Mouse (Mus musculus) heart, embryonic 12.5 days (tissue): ENCODE measurements around the gene Abcc10. TPM values are rescaled to one million over a fixed set of nuclear protein-coding genes. Genes with fewer than 3 reads are reported as not detected.

Experiments
- ATAC-seq: fragments of 200-750 bp; cut with Nextera tagmentation; 2 replicates; pipeline ENCODE4 v1.8.0; 2017; ENCODE audit warnings: moderate TSS enrichment, moderate library complexity; ENCODE audit not compliant: insufficient number of reproducible peaks, low FRiP score
- H3K27ac ChIP-seq: fragments of 300-500 bp; sonication (generic); 2 replicates; pipeline ENCODE4 v1.5.1; 2016; ENCODE audit warnings: mild to moderate bottlenecking, moderate library complexity; ENCODE audit not compliant: poor library complexity, severe bottlenecking
- H3K27me3 ChIP-seq: fragments of 300-500 bp; sonication (generic); replicated peaks from 2 replicates; pipeline ENCODE4 v1.6.1; 2016; ENCODE audit warnings: mild to moderate bottlenecking, moderate library complexity
- H3K36me3 ChIP-seq: fragments of 300-500 bp; sonication (generic); 2 replicates; pipeline ENCODE4 v1.6.1; 2016; ENCODE audit warnings: mild to moderate bottlenecking, moderate library complexity
- H3K4me1 ChIP-seq: fragments of 300-500 bp; sonication (generic); replicated peaks from 2 replicates; pipeline ENCODE4 v1.6.1; 2016; ENCODE audit warnings: mild to moderate bottlenecking
- H3K4me2 ChIP-seq: fragments of 300-500 bp; sonication (generic); 2 replicates; pipeline ENCODE4 v1.6.1; 2016; ENCODE audit warnings: mild to moderate bottlenecking, moderate library complexity
- H3K4me3 ChIP-seq: fragments of 300-500 bp; sonication (generic); 2 replicates; pipeline ENCODE4 v1.5.1; 2016; ENCODE audit warnings: mild to moderate bottlenecking
- H3K9ac ChIP-seq: fragments of 300-500 bp; sonication (generic); 2 replicates; pipeline ENCODE4 v1.6.1; 2016; ENCODE audit warnings: mild to moderate bottlenecking, moderate library complexity
- H3K9me3 ChIP-seq: fragments of 300-500 bp; sonication (generic); replicated peaks from 2 replicates; pipeline ENCODE4 v1.6.1; 2016; ENCODE audit warnings: mild to moderate bottlenecking, moderate library complexity
- WGBS: fragments of 180-500 bp; shearing (Covaris S2); methylation state at CpG from one replicate; pipeline ENCODE4 v1.1.7; 2016; 5-methylcytosine and 5-hydroxymethylcytosine counted together
- polyA plus RNA-seq: library from polyadenylated mRNA; unstranded; fragments of >200 nt; fragmentation: Nextera tagmentation; extraction: Ambion mirVana; gene quantifications from 2 replicates; pipeline ENCODE4 v1.2.1, GENCODE M21; 2016

Gene Abcc10
- 7.2 and 7.3 TPM in 2 replicates for polyA plus RNA-seq

- Histone ChIP-seq H3K4me1 (peaks cover 7% of the 10 kb centered on the region), H3K9me3 (no peaks in the 10 kb centered on the region), H3K36me3 (peaks cover 16% of the 10 kb centered on the region), H3K4me2 (peak within 1 kb of the TSS; percentile 81), H3K4me3 (peak within 1 kb of the TSS; percentile 69), H3K27me3 (no peaks in the 10 kb centered on the region), H3K9ac (peak within 1 kb of the TSS; percentile 82), H3K27ac (peak within 1 kb of the TSS; percentile 93)
- peak; percentile 97 for ATAC-seq
- 0% methylated on average over 40 of the region's 40 CpGs for WGBS
Measured at GRCm38 (mm10) chr17:46327906-46328534, at the start of gene Abcc10. Gene Abcc10, minus strand, starts transcription at chr17:46328352.

DNA sequence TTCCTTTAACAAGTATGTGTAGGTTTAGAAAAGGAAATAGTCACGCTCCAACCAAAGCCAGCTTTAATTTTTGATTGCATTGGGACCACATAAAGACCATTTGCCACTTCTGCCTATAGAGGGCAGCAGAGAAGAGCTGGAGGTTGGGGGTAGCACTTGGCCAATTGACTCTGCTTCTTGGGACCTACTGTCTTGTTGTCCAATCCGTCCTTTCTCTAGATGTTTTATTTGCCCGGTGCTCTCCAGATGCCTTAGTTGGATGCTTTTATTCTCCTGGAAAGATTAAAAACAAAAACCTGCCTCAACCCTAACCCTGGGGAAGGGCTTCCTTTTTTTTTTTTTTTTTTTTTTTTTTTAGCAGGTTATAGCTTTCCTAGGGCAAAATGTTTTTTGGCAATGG lies 43.6 kb upstream of the Abcc10 start:
- Histone ChIP-seq H3K4me3 (no peak overlapping the region), H3K36me3 (no peaks in the 10 kb centered on the region), H3K27ac (no peak overlapping the region), H3K9ac (no peak overlapping the region), H3K27me3 (no peaks in the 10 kb centered on the region), H3K9me3 (peaks cover 8% of the 10 kb centered on the region; the same call in 1 of the 2 replicates), H3K4me1 (no peaks in the 10 kb centered on the region), H3K4me2 (no peak overlapping the region)
- 57% methylated on average over 3 of the region's 3 CpGs for WGBS
- no peak for ATAC-seq

DNA sequence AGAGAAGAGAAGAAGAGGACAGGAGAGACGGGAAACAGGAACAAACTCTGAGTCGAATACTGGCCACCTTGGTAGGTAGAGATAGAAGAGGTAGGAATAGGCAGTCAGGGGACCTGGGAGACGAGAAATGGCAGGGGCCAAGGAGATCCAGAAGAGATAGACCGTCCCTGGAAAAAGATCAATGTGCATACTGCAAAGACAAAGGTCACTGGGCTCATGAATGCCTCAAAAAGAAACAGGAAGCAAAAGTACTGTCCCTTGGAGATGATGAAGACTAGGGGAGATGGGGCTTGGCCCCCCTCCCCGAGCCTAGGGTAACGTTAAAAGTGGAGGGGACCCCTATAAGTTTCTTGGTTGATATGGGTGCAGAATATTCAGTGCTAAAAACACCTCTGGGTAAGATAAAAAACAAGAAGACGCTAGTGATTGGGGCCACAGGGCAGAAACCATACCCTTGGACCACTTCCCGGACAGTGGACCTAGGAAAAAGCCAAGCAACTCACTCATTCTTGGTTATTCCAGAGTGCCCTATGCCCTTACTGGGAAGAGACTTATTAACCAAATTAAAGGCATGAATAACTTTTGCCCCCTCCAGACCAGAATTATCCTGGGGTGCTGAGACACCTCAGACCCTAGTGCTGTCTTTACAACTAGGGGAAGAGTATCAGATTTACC lies 23.0 kb upstream of the Abcc10 start:
- Histone ChIP-seq H3K4me1 (no peaks in the 10 kb centered on the region), H3K36me3 (no peaks in the 10 kb centered on the region), H3K9me3 (peaks cover 31% of the 10 kb centered on the region), H3K9ac (no peak overlapping the region), H3K4me3 (no peak overlapping the region), H3K27ac (no peak overlapping the region), H3K27me3 (no peaks in the 10 kb centered on the region), H3K4me2 (no peak overlapping the region)
- ATAC-seq: no peak
- 73% methylated on average over 8 of the region's 8 CpGs for WGBS

GRCm38 (mm10) chr17:46341208-46341607 lies 13.1 kb upstream of the Abcc10 start:
- H3K27ac ChIP-seq: no peak overlapping the region
- ATAC-seq: no peak
- no peaks in the 10 kb centered on the region for H3K27me3 ChIP-seq
- no peak overlapping the region for H3K9ac ChIP-seq
- H3K36me3 ChIP-seq: no peaks in the 10 kb centered on the region
- no peak overlapping the region for H3K4me3 ChIP-seq
- no peaks in the 10 kb centered on the region for H3K4me1 ChIP-seq
- H3K9me3 ChIP-seq: peaks cover 27% of the 10 kb centered on the region
- H3K4me2 ChIP-seq: no peak overlapping the region
- WGBS: 54% methylated on average over 7 of the region's 7 CpGs

- ATAC-seq: no peak
Measured at GRCm38 (mm10) chr17:46336475-46336874, 8.3 kb upstream of the Abcc10 start.

GRCm38 (mm10) chr17:46328723-46329122 lies 571 bp upstream of the Abcc10 start:
- peaks cover 7% of the 10 kb centered on the region for H3K4me1 ChIP-seq
- peaks cover 9% of the 10 kb centered on the region; the same call in 1 of the 2 replicates for H3K36me3 ChIP-seq
- 70% methylated on average over 6 of the region's 6 CpGs for WGBS
- H3K27ac ChIP-seq: no peak overlapping the region
- H3K4me3 ChIP-seq: no peak overlapping the region
- H3K9ac ChIP-seq: no peak overlapping the region
- no peak for ATAC-seq
- no peaks in the 10 kb centered on the region for H3K27me3 ChIP-seq
- H3K9me3 ChIP-seq: peaks cover 3% of the 10 kb centered on the region; the same call in 1 of the 2 replicates
- peak overlapping the region; percentile 81 for H3K4me2 ChIP-seq

More at GRCm38 (mm10) chr17:46336475-46336874, 8.3 kb upstream of the Abcc10 start:
- Histone ChIP-seq H3K4me1 (no peaks in the 10 kb centered on the region), H3K9me3 (peaks cover 3% of the 10 kb centered on the region; the same call in 1 of the 2 replicates), H3K4me2 (no peak overlapping the region), H3K36me3 (no peaks in the 10 kb centered on the region), H3K27ac (no peak overlapping the region), H3K27me3 (no peaks in the 10 kb centered on the region), H3K9ac (no peak overlapping the region), H3K4me3 (no peak overlapping the region)
- WGBS: 20% methylated on average over 5 of the region's 5 CpGs

DNA sequence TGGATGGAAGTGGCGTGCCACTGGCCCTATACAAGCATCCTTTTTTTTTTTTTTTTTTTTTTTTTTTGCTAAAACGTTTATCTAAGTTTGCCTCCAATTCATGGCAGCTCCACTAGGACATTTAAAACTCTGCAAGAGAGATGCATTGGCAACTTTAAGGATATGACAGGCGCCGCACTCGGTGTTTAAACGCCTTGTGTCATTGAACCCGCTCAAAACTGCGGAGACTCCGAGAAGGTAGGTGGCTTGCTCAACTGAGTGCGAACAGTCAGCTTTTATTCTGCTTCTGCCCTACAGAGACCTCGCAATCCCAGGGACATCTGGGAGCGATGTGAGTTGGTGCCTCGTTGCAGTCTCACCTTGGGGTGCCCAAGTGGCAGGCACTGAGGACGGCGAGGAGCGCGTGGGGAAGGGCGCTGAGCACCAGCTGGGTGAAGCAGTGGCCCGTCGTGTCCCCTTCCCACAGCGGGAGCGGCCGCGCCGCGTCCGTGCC lies 693 bp downstream of the Abcc10 start:
- peak overlapping the region; percentile 69 for H3K4me3 ChIP-seq
- H3K27me3 ChIP-seq: no peaks in the 10 kb centered on the region
- peaks cover 19% of the 10 kb centered on the region for H3K36me3 ChIP-seq
- ATAC-seq: no peak
- 3% methylated on average over 26 of the region's 27 CpGs for WGBS
- H3K27ac ChIP-seq: peak overlapping the region; percentile 93
- peaks cover 7% of the 10 kb centered on the region for H3K4me1 ChIP-seq
- peak overlapping the region; percentile 81 for H3K4me2 ChIP-seq
- peak overlapping the region; percentile 82 for H3K9ac ChIP-seq
- no peaks in the 10 kb centered on the region for H3K9me3 ChIP-seq

GRCm38 (mm10) chr17:46322046-46322823 lies 5.9 kb downstream of the Abcc10 start:
- Histone ChIP-seq H3K4me3 (no peak overlapping the region), H3K4me2 (no peak overlapping the region), H3K9ac (no peak overlapping the region), H3K9me3 (no peaks in the 10 kb centered on the region; the same call in 1 of the 2 replicates), H3K36me3 (peaks cover 42% of the 10 kb centered on the region), H3K4me1 (peaks cover 4% of the 10 kb centered on the region; the same call in 1 of the 2 replicates), H3K27ac (no peak overlapping the region), H3K27me3 (no peaks in the 10 kb centered on the region)
- ATAC-seq: no peak
- WGBS: 81% methylated on average over 14 of the region's 14 CpGs

DNA sequence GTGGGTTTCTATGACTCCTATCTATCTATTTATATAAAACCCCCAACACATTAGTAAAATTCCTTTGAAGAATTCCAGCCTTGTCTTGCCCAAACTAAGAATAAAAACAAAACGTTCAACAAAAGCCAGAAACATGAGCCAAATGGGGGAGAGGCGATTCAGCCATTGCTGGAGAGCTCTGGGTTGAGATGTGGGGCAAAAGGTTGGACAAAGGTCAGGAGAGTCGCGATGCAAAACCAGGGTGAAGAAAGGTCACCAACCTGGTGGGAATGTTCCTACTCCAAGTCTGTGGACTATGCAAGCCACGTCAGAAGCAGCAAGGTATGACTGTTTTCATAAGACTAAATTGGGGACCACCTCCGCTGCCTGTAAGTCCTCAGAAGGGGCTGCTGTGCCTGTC lies 7.7 kb downstream of the Abcc10 start:
- Histone ChIP-seq H3K9me3 (no peaks in the 10 kb centered on the region; the same call in 1 of the 2 replicates), H3K27ac (no peak overlapping the region), H3K4me1 (no peaks in the 10 kb centered on the region), H3K4me2 (no peak overlapping the region), H3K36me3 (peaks cover 42% of the 10 kb centered on the region), H3K27me3 (no peaks in the 10 kb centered on the region), H3K9ac (no peak overlapping the region), H3K4me3 (no peak overlapping the region)
- no peak for ATAC-seq
- WGBS: 69% methylated on average over 6 of the region's 6 CpGs

- Histone ChIP-seq H3K9me3 (no peaks in the 10 kb centered on the region), H3K4me3 (no peak overlapping the region), H3K27me3 (no peaks in the 10 kb centered on the region), H3K27ac (no peak overlapping the region), H3K9ac (no peak overlapping the region), H3K4me1 (no peaks in the 10 kb centered on the region), H3K36me3 (peaks cover 15% of the 10 kb centered on the region), H3K4me2 (no peak overlapping the region)
- 85% methylated on average over 10 of the region's 10 CpGs for WGBS
- no peak for ATAC-seq
Measured at GRCm38 (mm10) chr17:46315813-46316212, 12.3 kb downstream of the Abcc10 start.
